Mouse (Mus musculus) lung, adult 2 months (tissue): ENCODE data around the gene Vmac. TPM values are rescaled to one million over a fixed set of nuclear protein-coding genes. Genes with fewer than 3 reads are reported as not detected.

Source experiments
- DNase-seq: peaks from one replicate; pipeline ENCODE4 v3.0.0; 2022
- H3K4me1 ChIP-seq: fragments of 200-500 bp; 2 replicates; pipeline ENCODE4 v1.6.1; 2011; ENCODE audit warnings: low read length; ENCODE audit not compliant: control insufficient read depth, insufficient read depth
- H3K4me3 ChIP-seq: fragments of 200-500 bp; replicated peaks from 2 replicates; pipeline ENCODE3; 2011; ENCODE audit warnings: low read depth, mild to moderate bottlenecking, control low read depth, low read length; ENCODE audit errors: extremely low read depth
- CTCF ChIP-seq: fragments of 200-500 bp; IDR thresholded peaks from 2 replicates; pipeline ENCODE4 v1.5.1; 2011; ENCODE audit warnings: mild to moderate bottlenecking, low read length, control low read depth; ENCODE audit not compliant: insufficient read depth
- POLR2A ChIP-seq: fragments of 200-500 bp; IDR thresholded peaks from 2 replicates; pipeline ENCODE4 v1.6.1; 2011; ENCODE audit warnings: low read depth, mild to moderate bottlenecking, control low read depth, low read length, borderline replicate concordance; ENCODE audit errors: extremely low read depth
- WGBS: fragments of 180-500 bp; shearing (Covaris S2); methylation state at CpG from one replicate; pipeline ENCODE4 v1.1.7; 2018; 5-methylcytosine and 5-hydroxymethylcytosine counted together
- polyA plus RNA-seq: library from polyadenylated mRNA; depleted of rRNA; stranded (reverse); fragments of >200 nt; gene quantifications from 2 replicates; pipeline ENCODE4 v1.2.3, GENCODE M21; 2012

Vmac gene
- polyA plus RNA-seq, 1 experiment, result 32.4 TPM

DNA sequence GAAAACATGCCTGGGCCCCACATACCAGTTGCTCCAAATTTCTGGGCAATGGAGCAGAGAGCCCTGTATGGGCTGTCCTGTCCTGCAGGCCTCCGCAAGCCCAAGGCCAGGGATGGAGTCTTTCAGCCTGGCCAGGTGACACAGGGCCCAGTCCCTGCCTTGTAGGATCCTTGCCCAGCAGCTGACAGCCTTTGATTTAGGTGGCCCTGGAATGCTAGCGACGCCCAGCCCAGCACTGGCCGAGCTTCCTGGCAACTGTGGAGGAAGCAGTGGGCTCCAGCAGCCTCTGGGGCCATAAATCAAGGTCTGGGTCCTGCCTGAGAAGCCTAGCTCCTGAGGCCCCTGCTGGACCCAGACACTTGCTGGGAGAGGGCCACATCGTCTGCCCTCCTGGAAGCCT lies 4.6 kb upstream of the Vmac start:
- Histone ChIP-seq H3K4me3 (no peak overlapping the region), H3K4me1 (no peaks in the 10 kb centered on the region)
- 60% methylated on average over 5 of the region's 5 CpGs for WGBS
- no peak for DNase-seq
- TF ChIP-seq CTCF (no peak), POLR2A (no peak)

DNA sequence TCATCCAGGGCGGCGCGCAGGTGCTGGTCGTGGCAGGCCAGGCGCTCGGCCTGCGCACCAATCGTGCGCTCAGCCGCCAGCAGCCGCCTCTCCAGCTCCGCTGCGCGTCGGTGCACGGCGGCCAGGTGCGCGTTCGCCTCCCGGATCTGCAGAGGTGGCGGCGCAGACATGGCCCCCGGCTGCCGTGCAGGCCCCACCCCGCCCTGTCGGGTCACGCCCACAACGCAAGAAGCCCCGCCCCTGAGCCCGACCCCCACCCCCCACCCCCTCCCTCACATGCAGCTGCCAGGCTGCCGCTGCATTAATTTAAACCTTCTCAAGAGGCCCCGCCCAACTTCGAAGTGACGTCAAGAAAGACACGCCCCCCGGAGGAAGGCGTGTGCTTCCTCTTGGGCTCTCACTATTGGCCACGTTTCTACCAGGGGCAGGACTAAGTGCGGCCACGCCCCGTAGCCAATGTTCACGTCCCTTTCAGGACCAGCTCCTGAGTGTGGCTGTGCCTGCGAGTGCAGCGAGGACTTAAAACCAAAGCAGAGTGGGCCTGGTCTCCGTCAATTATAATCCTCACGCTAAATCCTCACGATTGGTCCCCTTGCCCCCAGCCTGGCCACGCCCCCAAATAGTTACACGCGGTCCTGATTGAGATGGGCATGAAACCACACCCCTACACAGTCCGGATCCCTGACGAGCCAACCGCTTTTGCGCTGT lies 1.0 kb downstream of the Vmac start:
- H3K4me1 ChIP-seq, result peaks cover 2% of the 10 kb centered on the region; the same call in 1 of the 2 replicates
- peak overlapping the region; percentile 86 for H3K4me3 ChIP-seq
- TF ChIP-seq CTCF (no peak), POLR2A (peak; percentile 89; the same call in 1 of the 2 replicates)
- under 1% methylated on average over 55 of the region's 55 CpGs for WGBS
- peak; percentile 97 for DNase-seq

DNA sequence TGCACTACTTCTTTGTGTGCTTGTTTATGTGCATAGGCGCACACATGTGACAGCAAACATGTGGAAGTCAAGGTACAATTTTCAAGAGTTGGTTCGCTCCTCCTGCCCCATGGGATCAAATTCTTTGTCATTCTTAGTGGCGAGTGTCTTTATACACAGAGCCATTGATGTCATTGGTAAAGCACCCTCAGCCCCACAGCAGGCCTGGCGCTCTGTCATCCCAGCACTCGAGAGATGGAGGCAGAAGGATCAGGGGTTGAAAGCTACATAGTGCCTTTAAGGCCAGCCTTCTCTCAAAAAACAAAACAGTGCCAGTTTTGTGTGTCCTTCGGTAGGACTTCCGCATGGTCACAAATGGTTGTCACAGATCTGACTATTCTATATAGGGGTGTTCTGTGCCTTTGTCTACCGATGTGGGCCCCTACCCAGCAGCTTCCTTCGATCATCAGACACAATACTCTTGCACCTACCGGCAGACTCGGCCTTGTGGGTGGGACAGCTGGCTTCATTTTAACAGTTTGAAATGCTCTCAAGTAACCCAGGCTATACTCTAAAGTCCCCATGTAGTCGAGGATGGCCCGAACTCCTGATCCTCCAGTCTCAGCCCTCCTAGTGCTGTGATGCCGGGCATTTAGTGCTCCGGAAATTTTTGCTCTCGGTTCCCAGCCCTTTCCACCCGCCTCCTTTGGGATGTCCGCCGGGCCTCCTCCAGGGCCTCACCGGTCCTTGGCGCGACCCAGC lies 1.7 kb downstream of the Vmac start:
- TF ChIP-seq CTCF, result no peak
- no peak for TF ChIP-seq POLR2A
- H3K4me1 ChIP-seq, result peaks cover 2% of the 10 kb centered on the region; the same call in 1 of the 2 replicates
- H3K4me3 ChIP-seq, result peak overlapping the region; percentile 67
- 23% methylated on average over 22 of the region's 22 CpGs for WGBS
- no peak for DNase-seq

DNA sequence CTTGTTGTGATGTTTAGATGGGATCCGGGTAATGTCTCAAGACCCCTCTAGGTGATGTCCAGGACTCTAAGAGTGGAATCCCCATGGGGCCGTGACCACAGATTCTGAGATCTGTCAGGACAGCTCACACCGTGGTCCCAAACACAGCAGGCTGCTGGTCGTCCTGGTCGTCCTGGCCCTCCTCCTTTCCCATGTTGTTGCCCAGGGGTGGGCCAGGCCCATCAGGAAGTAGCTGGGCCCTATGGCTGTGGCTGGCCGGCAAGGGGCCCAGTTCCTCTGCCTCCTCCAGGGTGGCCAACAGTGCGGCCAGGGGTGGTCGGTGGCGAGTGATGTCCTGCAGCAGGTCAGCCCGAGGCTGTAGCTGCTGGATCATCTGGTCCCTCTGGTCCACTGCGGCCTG lies 2.5 kb downstream of the Vmac start:
- TF ChIP-seq POLR2A, result no peak
- WGBS, result 66% methylated on average over 11 of the region's 11 CpGs
- H3K4me3 ChIP-seq, result no peak overlapping the region
- peaks cover 2% of the 10 kb centered on the region; the same call in 1 of the 2 replicates for H3K4me1 ChIP-seq
- no peak for DNase-seq

DNA sequence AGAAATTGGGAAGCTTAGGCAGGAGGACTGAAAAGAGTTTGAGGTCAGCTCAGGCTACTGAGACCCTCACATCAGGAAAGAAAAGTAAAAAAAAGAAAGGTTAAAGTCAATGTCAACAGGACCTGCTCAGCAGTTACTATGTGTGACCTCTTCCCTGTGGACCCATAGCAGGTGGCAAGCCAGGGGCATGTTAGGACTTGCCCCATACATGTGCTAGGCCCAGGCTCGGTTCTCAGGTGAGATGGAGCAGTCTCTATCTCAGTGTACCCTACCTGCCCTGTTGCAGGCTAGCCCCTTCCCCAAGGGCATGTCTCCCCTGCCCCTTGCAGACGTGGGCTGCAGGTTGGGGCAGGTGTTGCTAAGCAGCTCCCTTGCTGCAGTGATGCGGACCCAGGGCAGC lies 8.1 kb downstream of the Vmac start:
- 91% methylated on average over 3 of the region's 3 CpGs for WGBS
- DNase-seq, result no peak
- Histone ChIP-seq H3K4me1 (no peaks in the 10 kb centered on the region), H3K4me3 (no peak overlapping the region)
- TF ChIP-seq CTCF (no peak), POLR2A (no peak)

DNA sequence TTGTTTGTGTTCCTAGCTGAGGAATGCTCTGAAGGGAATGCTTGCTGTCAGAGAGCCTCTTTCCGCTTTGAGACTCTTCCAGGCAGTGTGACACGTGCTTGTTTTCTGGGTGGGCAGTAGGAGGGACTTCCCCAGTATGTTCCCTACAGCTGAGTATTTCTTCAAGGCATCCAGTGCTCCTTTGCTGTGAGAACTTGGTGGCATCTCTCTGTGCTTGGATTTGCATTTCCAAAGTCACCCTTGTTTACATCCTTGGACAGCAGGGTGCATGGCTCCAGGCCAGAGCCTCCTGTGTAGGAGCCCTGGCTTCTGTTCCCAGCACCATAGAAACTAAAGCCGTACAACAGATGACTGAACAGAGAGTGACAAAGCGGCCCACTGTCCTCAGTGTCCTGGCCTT lies 9.1 kb downstream of the Vmac start:
- WGBS, result 71% methylated on average over 4 of the region's 4 CpGs
- no peaks in the 10 kb centered on the region for H3K4me1 ChIP-seq
- no peak for DNase-seq
- TF ChIP-seq POLR2A, result no peak
- no peak for TF ChIP-seq CTCF
- H3K4me3 ChIP-seq, result no peak overlapping the region

DNA sequence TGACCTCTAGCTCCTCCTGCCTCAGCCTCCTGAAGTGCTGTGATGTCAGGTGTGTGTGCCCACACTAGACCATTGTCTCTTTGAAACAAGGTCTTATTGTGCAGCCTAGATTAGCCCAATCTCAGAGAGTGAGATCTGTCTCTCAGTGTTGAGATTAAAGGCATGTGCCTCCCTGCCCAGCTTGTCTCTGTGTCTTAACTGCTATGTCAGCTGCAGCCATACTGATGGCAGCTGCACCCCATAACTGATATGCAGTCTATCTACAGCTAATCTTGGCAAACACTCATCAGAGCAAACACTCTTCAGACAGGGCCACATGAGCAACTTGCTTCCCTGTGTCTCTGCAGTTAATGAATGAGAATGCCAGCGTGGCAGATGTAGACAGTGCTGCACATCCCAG lies 11.3 kb downstream of the Vmac start:
- DNase-seq, result no peak
- no peaks in the 10 kb centered on the region for H3K4me1 ChIP-seq
- H3K4me3 ChIP-seq, result no peak overlapping the region
- TF ChIP-seq CTCF, result no peak
- TF ChIP-seq POLR2A, result no peak
- 93% methylated on average over 1 of the region's 1 CpGs for WGBS

DNA sequence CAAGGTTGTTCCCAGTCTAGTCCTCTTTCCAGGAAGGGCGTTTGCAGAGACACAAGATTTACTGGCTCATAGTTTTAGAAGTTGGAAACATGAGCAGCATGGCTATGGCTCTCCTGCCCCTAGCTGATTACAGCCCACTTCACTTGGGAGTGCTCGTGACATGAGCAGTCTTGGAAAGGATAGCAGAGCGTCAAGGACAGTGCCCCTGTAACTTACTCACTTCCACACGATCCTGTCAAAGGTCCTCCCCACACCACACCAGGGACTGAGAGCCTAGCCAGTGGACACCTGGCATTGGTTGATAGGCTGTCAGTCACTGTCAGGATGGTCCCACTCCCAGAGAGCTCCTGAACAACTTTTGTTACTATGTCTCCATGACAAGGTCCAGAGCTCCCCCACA lies 14.8 kb downstream of the Vmac start:
- Histone ChIP-seq H3K4me3 (no peak overlapping the region), H3K4me1 (no peaks in the 10 kb centered on the region)
- DNase-seq, result no peak
- TF ChIP-seq CTCF (no peak), POLR2A (no peak)
- 87% methylated on average over 4 of the region's 4 CpGs for WGBS

DNA sequence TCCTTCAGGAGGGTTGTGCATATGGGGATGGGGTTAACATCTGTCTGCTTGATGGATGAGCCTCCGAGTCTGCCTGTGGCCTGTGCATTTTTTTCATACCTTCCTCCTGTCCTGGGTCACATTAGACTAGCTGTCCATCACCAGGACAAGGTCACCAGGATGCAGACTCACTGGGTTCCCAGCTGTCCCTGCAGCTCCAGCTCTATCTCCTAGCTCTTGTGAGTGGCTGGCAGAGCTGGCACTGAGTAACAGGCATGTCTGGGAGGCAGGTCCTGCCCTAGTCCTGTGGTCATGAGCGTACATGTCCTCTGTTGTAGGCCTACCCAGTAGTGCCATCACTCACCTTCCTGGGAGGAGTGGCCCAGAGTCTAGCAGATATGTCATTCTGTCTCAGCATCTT lies 17.4 kb downstream of the Vmac start:
- no peaks in the 10 kb centered on the region for H3K4me1 ChIP-seq
- H3K4me3 ChIP-seq, result no peak overlapping the region
- TF ChIP-seq CTCF (no peak), POLR2A (no peak)
- no peak for DNase-seq
- 71% methylated on average over 2 of the region's 2 CpGs for WGBS

DNA sequence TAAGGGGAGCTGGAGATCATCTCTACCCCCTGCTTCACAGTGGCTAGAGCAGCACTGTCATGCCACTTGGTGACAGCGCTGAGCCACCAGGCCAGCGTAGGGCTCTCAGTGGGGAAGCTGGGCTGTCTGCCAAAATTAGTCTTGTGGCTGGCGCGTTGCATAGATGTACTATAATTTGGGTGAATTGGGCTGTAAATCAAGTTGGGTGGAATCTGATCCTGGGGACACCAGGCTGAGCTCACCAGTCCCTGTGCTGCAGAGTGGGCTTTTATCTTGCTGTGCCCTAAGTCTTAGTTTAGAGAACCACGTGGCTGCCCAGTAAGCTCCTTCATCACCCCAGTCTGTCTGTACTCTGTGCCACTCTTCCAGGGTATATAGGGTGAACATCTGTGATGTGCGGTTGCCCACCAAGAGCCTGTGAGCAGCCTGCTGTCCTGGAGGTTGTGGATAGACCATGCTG lies 23.9 kb downstream of the Vmac start:
- TF ChIP-seq POLR2A, result no peak
- TF ChIP-seq CTCF, result no peak
- 36% methylated on average over 6 of the region's 6 CpGs for WGBS
- no peak for DNase-seq
- Histone ChIP-seq H3K4me1 (no peaks in the 10 kb centered on the region), H3K4me3 (no peak overlapping the region)

DNA sequence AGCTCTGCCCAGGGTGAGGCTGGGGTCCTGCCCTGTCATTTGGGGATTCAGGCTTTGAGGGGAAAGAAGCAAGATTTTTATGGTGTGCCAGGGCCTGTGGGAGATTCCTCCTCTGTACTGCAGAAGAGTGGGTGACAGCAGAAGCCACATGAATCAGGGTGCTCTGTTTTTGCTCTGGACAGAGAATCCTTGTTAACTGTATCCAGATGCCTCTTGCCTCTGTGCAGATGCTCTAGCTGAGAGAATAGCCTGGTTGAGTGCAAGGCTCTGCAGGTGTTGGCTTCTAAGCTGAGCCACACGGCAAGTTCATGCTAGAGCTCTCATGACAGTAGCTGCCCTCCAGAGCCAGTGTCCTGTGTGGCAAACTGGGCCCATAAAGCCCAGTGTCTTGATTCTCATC lies 24.4 kb downstream of the Vmac start:
- WGBS, result 63% methylated on average over 1 of the region's 1 CpGs
- Histone ChIP-seq H3K4me1 (no peaks in the 10 kb centered on the region), H3K4me3 (no peak overlapping the region)
- DNase-seq, result no peak
- TF ChIP-seq POLR2A (no peak), CTCF (no peak)
